Mouse (Mus musculus): ENCODE data around the gene Cenpm. TPM values are rescaled to one million over a fixed set of nuclear protein-coding genes. Genes with fewer than 3 reads are reported as not detected.
"Not testable (repeated sequence)": the region's sequence is repeated elsewhere in the genome, so short reads cannot be mapped to it uniquely, and the experiment has no call there.

The Cenpm gene
- total RNA-seq, 1 experiment from 2014 or later = 15.6 TPM

DNA sequence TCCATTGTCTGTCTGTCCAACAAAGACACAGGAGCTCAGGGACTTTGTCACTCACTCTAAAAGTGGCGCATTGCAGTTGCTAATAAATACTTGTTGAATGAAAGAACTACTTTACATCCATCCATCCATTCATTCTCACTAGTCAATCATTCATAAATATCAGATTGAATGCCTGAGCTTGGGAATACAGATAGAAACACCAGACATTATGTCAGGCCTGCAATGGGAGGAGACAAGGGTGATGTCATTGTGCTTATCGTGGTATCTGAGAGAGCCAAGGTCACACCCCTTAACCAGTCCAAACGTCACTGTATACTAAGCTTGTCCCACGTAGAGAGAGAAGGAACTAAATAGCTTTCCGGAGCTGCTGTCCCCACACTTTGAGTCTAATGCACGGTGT, 7.5 kb upstream of the Cenpm start, which contains the start of gene 1500009C09Rik:
Gene 1500009C09Rik, plus strand, starts transcription at position 301 of the 400 bp plus-strand sequence.
- no peak for ATAC-seq (replicated peaks in 1 of 2; ENCODE audit: insufficient read depth in 1 of 2, low FRiP score in 2 of 2, low TSS enrichment in 1 of 2, low read depth in 1 of 2, poor library complexity in 2 of 2, severe bottlenecking in 2 of 2)

DNA sequence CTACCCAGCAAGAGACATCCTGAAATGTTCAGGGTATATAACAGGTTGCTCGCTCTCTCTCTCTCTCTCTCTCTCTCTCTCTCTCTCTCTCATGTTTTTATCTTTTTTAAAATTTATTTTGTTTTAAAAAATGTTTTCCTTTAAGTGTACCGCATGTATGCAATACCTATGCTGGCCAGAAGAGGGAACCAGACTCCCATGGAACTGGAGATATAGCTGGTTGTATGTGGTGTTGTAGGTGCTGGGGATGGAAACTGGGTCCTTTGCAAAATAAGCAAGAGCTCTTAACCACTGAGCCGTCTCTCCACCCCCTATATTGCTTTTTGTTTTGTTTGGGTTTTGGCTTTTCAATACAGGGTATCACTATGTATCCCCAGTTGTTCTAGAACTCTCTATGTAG, 7.0 kb upstream of the Cenpm start:
- ATAC-seq (replicated peaks in 1 of 2; ENCODE audit: insufficient read depth in 1 of 2, low FRiP score in 2 of 2, low TSS enrichment in 1 of 2, low read depth in 1 of 2, poor library complexity in 2 of 2, severe bottlenecking in 2 of 2) = no peak

DNA sequence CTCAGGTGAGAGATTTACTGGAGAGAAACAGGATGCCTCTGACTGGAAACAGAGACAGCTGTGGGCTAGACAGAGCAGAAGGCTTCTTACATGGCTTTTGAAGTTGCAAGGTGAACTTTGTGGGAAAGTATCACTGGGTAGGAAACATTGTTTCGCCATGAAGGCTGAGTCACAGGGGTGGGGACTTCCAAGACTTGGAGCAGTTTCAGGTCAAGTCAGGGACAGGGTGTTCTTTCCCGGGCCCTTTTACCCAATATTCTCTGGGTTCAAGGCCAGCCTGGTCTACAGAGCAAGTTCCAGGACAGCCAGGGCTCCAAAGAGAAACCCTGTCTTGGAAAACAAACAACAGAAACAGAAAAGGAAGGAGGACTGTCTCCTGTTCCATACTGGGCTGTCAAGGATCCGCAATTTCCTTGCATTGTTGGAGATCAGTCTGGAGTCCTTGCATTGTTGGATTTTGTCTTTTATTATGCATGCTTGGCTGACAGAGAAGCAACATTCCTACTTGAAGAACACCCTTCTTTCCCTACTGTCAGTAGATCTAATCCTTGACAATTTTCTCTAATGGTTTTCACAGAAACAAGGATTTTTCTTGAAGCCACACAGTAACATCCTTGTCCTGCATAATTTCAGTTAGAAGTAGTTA, 2.7 kb upstream of the Cenpm start:
- ATAC-seq (replicated peaks in 1 of 2; ENCODE audit: insufficient read depth in 1 of 2, low FRiP score in 2 of 2, low TSS enrichment in 1 of 2, low read depth in 1 of 2, poor library complexity in 2 of 2, severe bottlenecking in 2 of 2) = no peak

DNA sequence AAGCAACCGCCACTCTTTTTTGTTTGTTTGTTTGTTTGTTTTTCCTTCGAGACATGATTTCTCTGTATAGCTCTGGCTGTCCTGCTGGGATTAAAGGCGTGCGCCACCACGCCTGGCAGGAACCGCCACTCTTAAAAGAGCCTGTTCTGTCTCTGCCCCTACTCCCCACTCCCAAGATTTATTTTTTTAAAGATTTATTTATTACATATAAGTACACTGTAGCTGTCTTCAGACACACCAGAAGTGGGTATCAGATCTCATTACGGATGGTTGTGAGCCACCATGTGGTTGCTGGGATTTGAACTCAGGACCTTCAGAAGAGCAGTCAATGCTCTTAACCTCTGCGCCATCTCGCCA, 235 bp upstream of the Cenpm start:
- ATAC-seq (replicated peaks in 1 of 2; ENCODE audit: insufficient read depth in 1 of 2, low FRiP score in 2 of 2, low TSS enrichment in 1 of 2, low read depth in 1 of 2, poor library complexity in 2 of 2, severe bottlenecking in 2 of 2) = not testable (repeated sequence)

DNA sequence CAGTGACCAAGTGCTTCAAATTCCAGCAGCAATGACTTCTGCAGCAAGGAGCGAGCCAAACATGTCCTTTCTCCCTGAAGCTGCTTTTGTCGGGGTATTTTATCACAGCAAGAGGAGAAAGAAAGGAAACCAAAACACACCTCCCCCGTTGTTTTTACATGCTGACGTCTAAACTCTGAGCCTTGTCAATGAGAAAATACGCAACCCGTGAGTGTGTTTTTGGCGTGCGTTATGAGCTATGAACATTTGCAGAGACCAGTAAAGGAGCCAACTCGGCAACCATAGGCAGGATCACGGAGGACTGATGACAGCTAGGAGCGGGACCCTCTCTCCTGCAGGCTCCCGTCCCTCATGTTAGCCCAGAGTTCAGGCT, 820 bp downstream of the Cenpm start:
- ATAC-seq (replicated peaks in 1 of 2; ENCODE audit: insufficient read depth in 1 of 2, low FRiP score in 2 of 2, low TSS enrichment in 1 of 2, low read depth in 1 of 2, poor library complexity in 2 of 2, severe bottlenecking in 2 of 2) = no peak

GRCm38 (mm10) chr15:82243311-82243710, 1.2 kb downstream of the Cenpm start:
- ATAC-seq (replicated peaks in 1 of 2; ENCODE audit: insufficient read depth in 1 of 2, low FRiP score in 2 of 2, low TSS enrichment in 1 of 2, low read depth in 1 of 2, poor library complexity in 2 of 2, severe bottlenecking in 2 of 2) = no peak

- ATAC-seq (replicated peaks in 1 of 2; ENCODE audit: insufficient read depth in 1 of 2, low FRiP score in 2 of 2, low TSS enrichment in 1 of 2, low read depth in 1 of 2, poor library complexity in 2 of 2, severe bottlenecking in 2 of 2) = peak; percentile 70 to 83; a peak in 3 of 4 replicates
These were observed 8.0 kb downstream of the Cenpm start for GRCm38 (mm10) chr15:82236565-82236964.

- peak in 1 of 2 experiments; percentile 40; a peak in 3 of 4 replicates for ATAC-seq (replicated peaks in 1 of 2; ENCODE audit: insufficient read depth in 1 of 2, low FRiP score in 2 of 2, low TSS enrichment in 1 of 2, low read depth in 1 of 2, poor library complexity in 2 of 2, severe bottlenecking in 2 of 2)
These were observed 8.9 kb downstream of the Cenpm start for GRCm38 (mm10) chr15:82235661-82236060.

DNA sequence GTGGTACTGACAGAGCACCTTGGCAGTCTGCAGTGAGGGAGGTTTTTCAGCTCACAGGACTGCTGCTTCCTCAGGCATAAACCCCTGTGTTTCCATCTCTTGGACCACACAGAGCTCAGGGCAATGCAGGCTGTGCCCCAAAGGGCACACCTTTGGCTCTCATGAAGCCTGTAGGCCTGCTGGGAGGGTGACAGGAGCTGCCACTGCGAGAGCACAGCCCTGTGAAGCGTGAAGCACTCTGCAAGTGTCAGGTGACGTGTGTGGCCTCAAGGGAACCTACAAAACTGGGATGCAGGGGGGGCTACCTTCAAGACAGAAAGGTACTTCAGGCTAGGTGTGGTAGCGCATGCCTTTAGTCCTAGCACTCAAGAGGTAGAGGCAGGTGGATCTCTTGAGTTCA, 11.9 kb downstream of the Cenpm start:
- ATAC-seq (replicated peaks in 1 of 2; ENCODE audit: insufficient read depth in 1 of 2, low FRiP score in 2 of 2, low TSS enrichment in 1 of 2, low read depth in 1 of 2, poor library complexity in 2 of 2, severe bottlenecking in 2 of 2) = no peak

GRCm38 (mm10) chr15:82231591-82232378, 12.8 kb downstream of the Cenpm start:
- ATAC-seq (replicated peaks in 1 of 2; ENCODE audit: insufficient read depth in 1 of 2, low FRiP score in 2 of 2, low TSS enrichment in 1 of 2, low read depth in 1 of 2, poor library complexity in 2 of 2, severe bottlenecking in 2 of 2) = no peak

DNA sequence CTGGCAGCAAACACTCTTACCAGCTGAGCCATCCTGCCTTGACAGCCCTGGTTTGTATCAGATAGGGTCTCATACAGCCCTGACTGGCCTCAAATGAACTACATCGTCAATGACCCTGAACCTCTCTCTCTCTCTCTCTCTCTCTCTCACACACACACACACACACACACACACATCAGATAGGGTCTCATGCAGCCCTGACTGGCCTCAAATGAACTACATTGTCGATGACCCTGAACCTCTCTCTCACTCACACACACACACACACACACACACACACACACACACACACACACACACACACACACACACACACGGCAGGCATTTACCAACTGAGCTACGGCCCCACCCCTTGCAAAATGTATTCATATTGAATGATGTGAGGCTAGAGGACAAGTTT, 13.4 kb downstream of the Cenpm start:
- no peak for ATAC-seq (replicated peaks in 1 of 2; ENCODE audit: insufficient read depth in 1 of 2, low FRiP score in 2 of 2, low TSS enrichment in 1 of 2, low read depth in 1 of 2, poor library complexity in 2 of 2, severe bottlenecking in 2 of 2)

- no peak for ATAC-seq (replicated peaks in 1 of 2; ENCODE audit: insufficient read depth in 1 of 2, low FRiP score in 2 of 2, low TSS enrichment in 1 of 2, low read depth in 1 of 2, poor library complexity in 2 of 2, severe bottlenecking in 2 of 2)
These were observed 14.4 kb downstream of the Cenpm start for GRCm38 (mm10) chr15:82230098-82230611.

DNA sequence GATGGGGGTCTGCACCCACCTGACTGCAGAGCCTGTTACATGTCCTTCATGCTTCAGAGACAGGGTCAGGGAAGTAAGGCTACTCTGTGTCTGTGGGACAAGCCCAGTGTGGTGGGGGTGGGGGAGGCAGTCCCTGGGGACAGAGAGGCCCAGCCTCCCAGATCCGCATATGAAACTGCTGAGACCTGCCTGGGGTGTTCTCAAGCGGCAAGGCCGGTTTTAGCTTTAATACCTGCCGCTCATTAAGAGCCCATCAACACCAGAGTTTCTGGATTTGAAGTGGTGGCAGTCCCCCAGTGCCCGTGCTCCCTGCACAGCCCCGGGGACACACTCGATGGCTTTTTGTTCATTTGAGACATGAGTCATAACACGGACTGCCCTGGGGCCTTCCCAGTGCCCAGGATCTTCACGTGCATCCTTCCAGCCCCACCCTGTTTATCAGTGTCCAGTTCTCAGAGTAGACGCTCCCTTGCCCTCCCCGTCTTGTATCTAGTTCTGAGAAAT, 15.0 kb downstream of the Cenpm start:
- no peak for ATAC-seq (replicated peaks in 1 of 2; ENCODE audit: insufficient read depth in 1 of 2, low FRiP score in 2 of 2, low TSS enrichment in 1 of 2, low read depth in 1 of 2, poor library complexity in 2 of 2, severe bottlenecking in 2 of 2)

DNA sequence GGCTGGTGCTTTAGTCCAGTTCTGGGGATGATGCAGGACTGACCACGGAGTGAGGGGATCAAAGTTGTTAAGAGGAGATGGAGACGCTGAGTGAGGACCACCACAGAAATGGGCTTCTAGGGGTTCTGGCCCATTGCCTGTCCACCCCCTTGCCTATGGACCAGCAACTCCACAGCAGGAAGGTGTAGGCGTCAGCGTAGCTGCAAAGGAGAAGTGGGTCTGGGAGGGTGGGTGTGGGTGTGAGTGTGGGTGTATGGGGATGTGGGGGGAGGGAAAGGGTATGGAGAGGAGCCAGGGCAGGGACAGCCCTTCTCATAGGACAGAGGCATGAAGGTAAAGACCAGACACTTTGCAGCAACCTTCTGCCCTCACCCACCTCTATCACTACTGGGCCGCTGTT, 18.8 kb downstream of the Cenpm start:
- no peak for ATAC-seq (replicated peaks in 1 of 2; ENCODE audit: insufficient read depth in 1 of 2, low FRiP score in 2 of 2, low TSS enrichment in 1 of 2, low read depth in 1 of 2, poor library complexity in 2 of 2, severe bottlenecking in 2 of 2)

GRCm38 (mm10) chr15:82224602-82225215, 19.8 kb downstream of the Cenpm start:
- peak in 1 of 2 experiments; percentile 35; a peak in 2 of 4 replicates for ATAC-seq (replicated peaks in 1 of 2; ENCODE audit: insufficient read depth in 1 of 2, low FRiP score in 2 of 2, low TSS enrichment in 1 of 2, low read depth in 1 of 2, poor library complexity in 2 of 2, severe bottlenecking in 2 of 2)

DNA sequence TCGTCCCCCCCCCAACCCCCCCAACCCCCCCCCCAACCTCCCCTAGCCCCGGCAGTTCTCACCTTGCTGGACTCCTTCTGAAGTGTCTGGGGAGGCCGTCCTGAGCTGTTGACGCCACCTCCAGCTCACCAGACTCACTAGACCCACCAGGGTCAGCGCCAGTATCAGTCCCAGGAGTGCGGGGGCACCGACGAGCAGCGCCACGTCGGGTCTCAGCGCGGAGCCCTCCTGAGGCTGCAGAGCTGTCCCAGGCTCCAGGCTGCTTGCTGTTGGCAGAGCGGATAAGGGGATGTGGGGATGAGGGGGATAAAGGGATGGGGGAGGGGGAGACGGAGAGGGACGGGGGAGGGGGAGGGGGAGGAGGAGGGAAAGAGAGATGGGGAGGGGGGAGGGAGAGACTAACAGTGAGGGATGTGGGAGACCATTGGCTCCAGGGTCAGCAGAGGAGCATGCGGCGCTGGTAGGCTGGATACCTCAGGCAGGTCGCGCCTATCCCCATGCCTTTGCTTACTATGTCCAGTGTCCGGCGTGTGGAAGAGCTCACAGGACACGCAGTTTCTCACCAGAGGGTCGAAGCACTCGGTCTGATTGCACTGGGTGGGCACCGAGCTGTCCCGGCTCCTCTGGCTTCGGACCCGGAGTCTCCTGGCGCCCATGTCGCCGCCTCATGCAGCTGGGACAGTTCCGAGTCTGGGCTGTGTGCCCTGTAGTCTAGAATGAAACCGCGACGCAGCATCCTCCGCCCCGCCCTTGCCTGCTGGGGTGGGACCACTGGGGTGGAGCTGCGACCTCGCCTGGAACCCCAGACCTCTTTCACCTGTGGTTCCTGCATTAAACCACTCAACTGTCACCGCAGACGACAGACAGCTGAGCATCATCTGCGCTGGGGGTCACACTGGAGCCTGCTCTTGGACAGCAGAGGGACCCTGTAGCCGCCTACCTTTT, 20.6 kb downstream of the Cenpm start, which contains the start of gene Tnfrsf13c:
Gene Tnfrsf13c, minus strand, starts transcription at position 713 of the 945 bp plus-strand sequence.
- ATAC-seq (replicated peaks in 1 of 2; ENCODE audit: insufficient read depth in 1 of 2, low FRiP score in 2 of 2, low TSS enrichment in 1 of 2, low read depth in 1 of 2, poor library complexity in 2 of 2, severe bottlenecking in 2 of 2) = peak; percentile 76 to 77

DNA sequence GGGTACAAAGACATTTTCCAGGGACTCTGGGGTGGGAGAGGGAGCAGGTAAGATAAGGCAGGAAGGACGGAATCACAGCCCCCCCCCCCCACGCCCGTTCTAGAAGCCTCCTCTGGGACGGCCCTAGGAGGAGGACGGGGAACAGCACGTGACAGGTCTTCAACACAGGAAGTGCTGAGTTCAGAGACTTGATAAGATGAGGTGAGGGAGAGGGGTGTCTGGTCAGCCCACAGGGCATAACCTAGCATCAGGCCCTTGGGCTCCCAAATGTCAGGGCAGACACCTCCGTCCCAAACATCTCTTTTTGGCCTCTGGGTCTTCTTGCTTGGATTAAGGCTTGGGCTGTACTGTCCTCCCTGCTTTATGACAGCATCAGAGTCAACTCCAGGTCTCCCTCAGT, 21.3 kb downstream of the Cenpm start:
- ATAC-seq (replicated peaks in 1 of 2; ENCODE audit: insufficient read depth in 1 of 2, low FRiP score in 2 of 2, low TSS enrichment in 1 of 2, low read depth in 1 of 2, poor library complexity in 2 of 2, severe bottlenecking in 2 of 2) = no peak
